Mouse (Mus musculus) C2C12 (cell line): ENCODE results near the gene Klhdc2. TPM values are rescaled to one million over a fixed set of nuclear protein-coding genes. Genes with fewer than 3 reads are reported as not detected.

Source experiments
- H3K27me3 ChIP-seq: one replicate; pipeline ENCODE4 v1.6.1; 2011; ENCODE audit not compliant: control insufficient read depth, insufficient read depth, insufficient read length
- H3K36me3 ChIP-seq: one replicate; pipeline ENCODE4 v1.6.1; 2011; ENCODE audit not compliant: control insufficient read depth, insufficient read depth
- H3K4me3 ChIP-seq: one replicate; pipeline ENCODE4 v1.5.1; 2011; ENCODE audit warnings: mild to moderate bottlenecking, control low read depth; ENCODE audit not compliant: poor library complexity, insufficient read depth, severe bottlenecking
- H3K79me2 ChIP-seq: one replicate; pipeline ENCODE4 v1.6.1; 2011; ENCODE audit not compliant: control insufficient read depth, insufficient read depth
- H3K79me3 ChIP-seq: one replicate; pipeline ENCODE4 v1.6.1; 2011; ENCODE audit warnings: low read depth, control low read depth
- H3ac ChIP-seq: one replicate; pipeline ENCODE3; 2011; ENCODE audit warnings: low read depth; ENCODE audit not compliant: control insufficient read depth, insufficient read length
- CEBPB ChIP-seq: IDR thresholded peaks from one replicate; pipeline ENCODE4 v1.6.1; 2011; ENCODE audit warnings: low read depth, mild to moderate bottlenecking, control low read depth, moderate library complexity
- CTCF ChIP-seq: IDR thresholded peaks from one replicate; pipeline ENCODE4 v1.5.1; 2011; ENCODE audit not compliant: control insufficient read depth, insufficient read depth, insufficient read length
- FOSL1 ChIP-seq: IDR thresholded peaks from one replicate; pipeline ENCODE4 v1.8.0; 2011; ENCODE audit warnings: mild to moderate bottlenecking, low read length; ENCODE audit not compliant: poor library complexity, insufficient read depth, severe bottlenecking
- MAX ChIP-seq: IDR thresholded peaks from one replicate; pipeline ENCODE4 v1.6.1; 2011; ENCODE audit warnings: mild to moderate bottlenecking, control low read depth
- MYOD1 ChIP-seq: IDR thresholded peaks from one replicate; pipeline ENCODE4 v1.6.1; 2011; ENCODE audit warnings: low read depth; ENCODE audit not compliant: control insufficient read depth, insufficient read length
- MYOG ChIP-seq: IDR thresholded peaks from one replicate; pipeline ENCODE4 v1.6.1; 2011; ENCODE audit not compliant: control insufficient read depth, insufficient read length; ENCODE audit errors: extremely low read depth
- USF1 ChIP-seq: IDR thresholded peaks from one replicate; pipeline ENCODE4 v1.6.1; 2011; ENCODE audit warnings: low read depth, mild to moderate bottlenecking, control low read depth, moderate library complexity
- polyA plus RNA-seq: library from polyadenylated mRNA; unstranded; fragments of >200 nt; fragmentation: generic; extraction: Trizol; gene quantifications from one replicate; pipeline ENCODE4 v1.2.1, GENCODE M21; 2012; ENCODE audit warnings: missing spikeins

The Klhdc2 gene
- polyA plus RNA-seq, 1 experiment: 62.6 TPM

DNA sequence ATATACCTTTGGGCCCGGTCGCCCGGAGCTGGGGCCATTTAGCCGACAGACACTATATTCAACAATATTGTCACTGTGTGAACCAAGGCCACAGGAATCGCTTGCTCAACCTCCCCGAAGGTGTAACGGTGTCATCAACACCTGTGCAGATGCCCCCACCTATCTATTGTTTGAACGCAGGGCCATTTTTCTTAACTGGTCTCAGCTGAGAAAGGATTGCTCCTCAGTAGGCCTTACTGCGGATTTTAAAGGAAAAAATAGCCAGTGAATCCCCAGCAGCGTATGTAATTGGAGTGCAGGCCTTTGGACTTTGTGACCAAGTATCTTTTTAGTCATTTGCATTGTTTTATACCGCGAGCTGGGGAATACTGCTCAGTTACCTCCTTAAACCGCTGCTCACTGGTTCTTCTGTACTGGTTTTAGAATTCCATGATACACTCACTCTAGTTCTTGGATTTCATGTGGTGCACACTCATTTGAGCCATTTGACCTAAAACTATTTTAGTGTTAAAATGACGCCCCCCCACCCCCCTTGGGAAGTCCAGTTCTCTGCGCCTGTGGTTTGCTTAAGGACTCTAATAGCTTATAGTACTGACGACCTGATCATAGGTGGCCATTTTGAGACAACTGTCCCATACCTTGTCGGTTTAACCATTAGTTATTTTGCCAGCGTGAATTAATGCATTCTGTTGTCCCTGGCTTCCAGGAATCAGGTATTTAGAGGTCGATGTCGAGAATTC, 1.1 kb downstream of the Klhdc2 start:
- H3K79me3 ChIP-seq: peaks cover 30% of the 10 kb centered on the region
- H3K79me2 ChIP-seq: peaks cover 48% of the 10 kb centered on the region
- H3K4me3 ChIP-seq: peak overlapping the region; percentile 89
- peak overlapping the region; percentile 95 for H3ac ChIP-seq
- TF ChIP-seq USF1 (no peak), MAX (no peak), MYOD1 (no peak), CEBPB (no peak)
- H3K36me3 ChIP-seq: peaks cover 14% of the 10 kb centered on the region
- no peaks in the 10 kb centered on the region for H3K27me3 ChIP-seq

GRCm38 (mm10) chr12:69298281-69298680, 1.8 kb downstream of the Klhdc2 start:
- Histone ChIP-seq H3K36me3 (peaks cover 17% of the 10 kb centered on the region), H3K79me3 (peaks cover 30% of the 10 kb centered on the region), H3K79me2 (peaks cover 48% of the 10 kb centered on the region), H3ac (no peak overlapping the region), H3K27me3 (no peaks in the 10 kb centered on the region), H3K4me3 (no peak overlapping the region)
- TF ChIP-seq CTCF (no peak), USF1 (no peak), FOSL1 (no peak), MYOG (no peak), MYOD1 (no peak), MAX (no peak), CEBPB (no peak)

- H3K79me2 ChIP-seq: peaks cover 48% of the 10 kb centered on the region
- H3ac ChIP-seq: no peak overlapping the region
- H3K79me3 ChIP-seq: peaks cover 30% of the 10 kb centered on the region
- no peak overlapping the region for H3K4me3 ChIP-seq
- TF ChIP-seq CEBPB (no peak), MAX (no peak), MYOD1 (no peak), FOSL1 (no peak), CTCF (no peak), MYOG (no peak), USF1 (no peak)
- peaks cover 26% of the 10 kb centered on the region for H3K36me3 ChIP-seq
- no peaks in the 10 kb centered on the region for H3K27me3 ChIP-seq
Measured at GRCm38 (mm10) chr12:69299231-69299630, 2.8 kb downstream of the Klhdc2 start.

- peaks cover 48% of the 10 kb centered on the region for H3K79me2 ChIP-seq
- H3K4me3 ChIP-seq: no peak overlapping the region
- H3K79me3 ChIP-seq: peaks cover 30% of the 10 kb centered on the region
- H3ac ChIP-seq: no peak overlapping the region
- no peaks in the 10 kb centered on the region for H3K27me3 ChIP-seq
- TF ChIP-seq CEBPB (no peak), CTCF (no peak), MYOG (no peak), MYOD1 (no peak), MAX (no peak), USF1 (no peak), FOSL1 (no peak)
- H3K36me3 ChIP-seq: peaks cover 31% of the 10 kb centered on the region
Measured at GRCm38 (mm10) chr12:69299831-69300230, 3.4 kb downstream of the Klhdc2 start.

- Histone ChIP-seq H3K36me3 (peaks cover 37% of the 10 kb centered on the region), H3K27me3 (no peaks in the 10 kb centered on the region), H3K4me3 (no peak overlapping the region), H3ac (no peak overlapping the region), H3K79me2 (peaks cover 48% of the 10 kb centered on the region), H3K79me3 (peaks cover 30% of the 10 kb centered on the region)
- TF ChIP-seq MAX: no peak
- no peak for TF ChIP-seq MYOD1
- TF ChIP-seq MYOG: no peak
- TF ChIP-seq FOSL1: no peak
- TF ChIP-seq CEBPB: no peak
- TF ChIP-seq CTCF: no peak
- TF ChIP-seq USF1: no peak
Measured at GRCm38 (mm10) chr12:69300391-69300790, 3.9 kb downstream of the Klhdc2 start.

- no peak for TF ChIP-seq CEBPB
- no peak for TF ChIP-seq MYOG
- no peak for TF ChIP-seq USF1
- TF ChIP-seq MAX: no peak
- TF ChIP-seq MYOD1: no peak
- TF ChIP-seq CTCF: no peak
- no peak for TF ChIP-seq FOSL1
- H3K36me3 ChIP-seq: peaks cover 54% of the 10 kb centered on the region
- peaks cover 29% of the 10 kb centered on the region for H3K79me3 ChIP-seq
- no peaks in the 10 kb centered on the region for H3K27me3 ChIP-seq
- H3ac ChIP-seq: no peak overlapping the region
- H3K4me3 ChIP-seq: no peak overlapping the region
- H3K79me2 ChIP-seq: peaks cover 39% of the 10 kb centered on the region
Measured at GRCm38 (mm10) chr12:69302171-69302570, 5.7 kb downstream of the Klhdc2 start.
